Mouse (Mus musculus): Measurements from ENCODE around the gene Larp6.

The Larp6 gene

GRCm38 (mm10) chr9:60756866-60757740 is 44.3 kb downstream of the Larp6 start:
- in situ Hi-C loops (cut with MboI, MseI): loop anchor here (10.0 kb wide), 1 partner anchor 98 kb away; no protein-coding TSS in a partner anchor

DNA sequence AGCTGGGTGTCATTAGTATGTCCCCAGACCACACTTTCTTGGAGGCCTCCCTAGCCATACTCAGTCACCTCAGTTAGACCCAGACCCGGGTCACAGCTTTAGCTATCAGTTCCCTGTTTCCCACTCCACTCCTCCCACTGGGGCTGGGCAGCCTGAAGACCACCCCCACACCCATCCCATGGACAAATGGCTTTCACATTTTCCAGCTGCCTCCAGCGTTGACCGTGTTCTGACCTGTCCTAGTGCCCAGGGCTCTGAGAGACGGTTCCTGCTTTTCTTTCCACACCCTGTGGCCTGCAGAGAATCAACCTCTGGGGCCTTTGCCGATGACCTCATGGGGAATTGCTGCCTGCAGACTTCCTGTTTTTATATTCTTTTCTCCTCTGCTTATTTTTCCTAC is 45.0 kb downstream of the Larp6 start:
- in situ Hi-C loops (cut with MboI, MseI): loop anchor here (10.0 kb wide), 1 partner anchor 97 kb away; no protein-coding TSS in a partner anchor

GRCm38 (mm10) chr9:60759436-60760007 is 46.7 kb downstream of the Larp6 start:
- in situ Hi-C loops (cut with MboI, MseI): loop anchor here (10.0 kb wide), 1 partner anchor 95 kb away; no protein-coding TSS in a partner anchor

DNA sequence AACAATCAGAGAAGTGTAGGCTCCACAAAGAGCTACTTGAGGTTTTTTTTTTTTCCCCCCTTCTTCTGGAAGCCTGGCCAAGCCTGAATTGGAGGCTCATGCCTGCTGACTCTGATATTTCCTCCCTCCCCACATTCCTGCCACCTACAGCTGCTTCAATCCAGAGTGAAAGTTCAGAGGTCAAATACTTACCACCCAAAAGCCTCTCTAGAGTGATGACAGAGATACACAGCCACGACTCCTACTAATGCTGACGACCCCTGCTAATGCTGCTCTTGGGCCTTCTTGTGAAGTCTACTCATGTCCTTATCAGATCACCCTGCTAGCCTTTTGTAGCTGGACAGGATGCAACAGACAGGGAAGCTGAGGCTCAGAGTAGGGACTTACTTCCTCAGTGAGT is 52.4 kb downstream of the Larp6 start:
- in situ Hi-C loops (cut with MboI, MseI): no loop called here

GRCm38 (mm10) chr9:60768393-60768792 is 55.6 kb downstream of the Larp6 start:
- in situ Hi-C loops (cut with MboI, MseI): no loop called here

GRCm38 (mm10) chr9:60769711-60770111 is 56.9 kb downstream of the Larp6 start:
- in situ Hi-C loops (cut with MboI, MseI): loop anchor here (5.0 kb wide), 1 partner anchor 68 kb away; no protein-coding TSS in a partner anchor

- in situ Hi-C loops (cut with MboI, MseI): loop anchor here (5.0 kb wide), 1 partner anchor 64 kb away; no protein-coding TSS in a partner anchor
Observed at GRCm38 (mm10) chr9:60773713-60774112, 60.9 kb downstream of the Larp6 start.

DNA sequence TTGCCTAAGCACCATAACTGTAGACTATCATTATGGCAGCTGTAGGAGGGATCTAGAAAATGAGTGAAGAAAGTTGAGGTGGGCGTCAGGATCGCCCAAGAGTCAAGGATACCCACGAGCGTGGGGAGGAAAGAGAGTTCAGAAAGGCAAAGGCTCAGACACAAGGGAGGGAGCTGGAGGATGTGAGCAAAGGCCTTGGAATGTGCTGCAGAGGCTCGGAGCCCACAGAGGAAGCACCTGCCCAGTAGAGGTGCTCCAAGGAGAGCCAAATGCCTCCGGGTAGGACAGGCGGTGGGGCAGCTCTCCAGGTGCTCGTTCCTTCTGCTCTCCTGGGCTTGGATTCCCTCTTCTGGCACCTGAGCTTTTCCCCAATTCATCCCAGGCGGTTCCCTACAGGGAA is 64.1 kb downstream of the Larp6 start:
- in situ Hi-C loops (cut with MboI, MseI): no loop called here

GRCm38 (mm10) chr9:60782057-60782789 is 69.4 kb downstream of the Larp6 start:
- in situ Hi-C loops (cut with MboI, MseI): no loop called here

GRCm38 (mm10) chr9:60785069-60785468 is 72.3 kb downstream of the Larp6 start:
- in situ Hi-C loops (cut with MboI, MseI): no loop called here

- in situ Hi-C loops (cut with MboI, MseI): no loop called here
Observed at GRCm38 (mm10) chr9:60787517-60788110, 74.8 kb downstream of the Larp6 start.
